Mouse (Mus musculus) liver, embryonic 11.5 days (tissue): ENCODE data around the gene Lrp8. TPM values are rescaled to one million over a fixed set of nuclear protein-coding genes. Genes with fewer than 3 reads are reported as not detected.

Source experiments
- ATAC-seq: fragments of 200-750 bp; cut with Nextera tagmentation; replicated peaks from 2 replicates; pipeline ENCODE4 v1.8.0; 2017; ENCODE audit warnings: moderate number of reproducible peaks, mild to moderate bottlenecking, moderate TSS enrichment, moderate library complexity; ENCODE audit not compliant: low FRiP score
- DNase-seq: peaks from one replicate; pipeline ENCODE4 v3.0.0-alpha.2; 2017; ENCODE audit warnings: low spot score
- H3K27ac ChIP-seq: fragments of 300-500 bp; sonication (generic); 2 replicates; pipeline ENCODE4 v1.5.1; 2014; ENCODE audit warnings: mild to moderate bottlenecking, low read depth, low read length, control low read depth
- H3K27me3 ChIP-seq: fragments of 300-500 bp; sonication (generic); replicated peaks from 2 replicates; pipeline ENCODE4 v1.6.1; 2014; ENCODE audit warnings: low read length, mixed read lengths; ENCODE audit not compliant: control insufficient read depth, insufficient read depth
- H3K36me3 ChIP-seq: fragments of 300-500 bp; sonication (generic); 2 replicates; pipeline ENCODE4 v1.6.1; 2014; ENCODE audit warnings: mild to moderate bottlenecking, low read length, moderate library complexity, mixed read lengths; ENCODE audit not compliant: control insufficient read depth, insufficient read depth
- H3K4me1 ChIP-seq: fragments of 300-500 bp; sonication (generic); replicated peaks from 2 replicates; pipeline ENCODE4 v1.6.1; 2014; ENCODE audit warnings: low read length, mixed read lengths; ENCODE audit not compliant: control insufficient read depth, insufficient read depth
- H3K4me2 ChIP-seq: fragments of 300-500 bp; sonication (generic); 2 replicates; pipeline ENCODE4 v1.6.1; 2014; ENCODE audit warnings: mild to moderate bottlenecking, control low read depth, moderate library complexity
- H3K4me3 ChIP-seq: fragments of 300-500 bp; sonication (generic); 2 replicates; pipeline ENCODE4 v1.5.1; 2014; ENCODE audit warnings: low read depth, low read length, control low read depth
- H3K9ac ChIP-seq: fragments of 300-500 bp; sonication (generic); 2 replicates; pipeline ENCODE4 v1.6.1; 2014; ENCODE audit warnings: low read depth, low read length, control low read depth
- H3K9me3 ChIP-seq: fragments of 300-500 bp; sonication (generic); 2 replicates; pipeline ENCODE4 v1.6.1; 2016; ENCODE audit warnings: low read length, inconsistent platforms, mixed read lengths; ENCODE audit not compliant: control insufficient read depth
- WGBS: fragments of 180-500 bp; shearing (Covaris S2); extraction: QIAGEN DNeasy Blood & Tissue Kit; methylation state at CpG from one replicate; pipeline ENCODE4 v1.1.7; 2014; 5-methylcytosine and 5-hydroxymethylcytosine counted together
- polyA plus RNA-seq: library from polyadenylated mRNA; unstranded; fragments of >200 nt; fragmentation: Nextera tagmentation; extraction: Ambion mirVana; gene quantifications from 2 replicates; pipeline ENCODE4 v1.2.1, GENCODE M21; 2014

Lrp8 gene
- polyA plus RNA-seq, 1 experiment from 2014 or later, result 5.3 TPM

GRCm38 (mm10) chr4:107816459-107816858, 14.4 kb downstream of the Lrp8 start:
- DNase-seq, result no peak
- Histone ChIP-seq H3K4me1 (peaks cover 3% of the 10 kb centered on the region), H3K36me3 (no peaks in the 10 kb centered on the region), H3K27ac (no peak overlapping the region), H3K9me3 (no peaks in the 10 kb centered on the region), H3K27me3 (no peaks in the 10 kb centered on the region), H3K9ac (no peak overlapping the region), H3K4me3 (no peak overlapping the region), H3K4me2 (no peak overlapping the region)
- 71% methylated on average over 4 of the region's 4 CpGs for WGBS
- ATAC-seq, result no peak

DNA sequence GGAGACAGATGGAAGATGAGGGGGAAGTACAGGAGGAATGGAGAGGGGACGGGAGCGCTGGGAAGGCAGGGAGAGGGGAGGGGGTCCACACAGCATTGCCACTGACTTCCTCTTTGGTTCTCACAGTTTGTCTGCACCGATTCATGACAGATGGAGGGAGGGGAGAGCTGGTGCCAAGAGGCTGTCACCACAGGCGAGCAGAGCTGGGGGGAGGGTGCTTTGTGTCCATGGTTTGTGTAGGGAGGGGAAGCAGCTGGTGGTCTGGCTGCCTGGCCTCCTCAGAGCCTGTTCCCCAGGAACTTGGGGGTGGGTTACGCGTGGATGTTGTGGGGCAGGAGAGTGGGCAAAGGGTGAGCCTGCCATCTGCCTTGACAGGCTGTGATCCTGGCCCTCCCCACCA, 15.4 kb downstream of the Lrp8 start:
- H3K36me3 ChIP-seq, result no peaks in the 10 kb centered on the region
- no peak overlapping the region for H3K4me3 ChIP-seq
- no peak overlapping the region for H3K27ac ChIP-seq
- ATAC-seq (no peak), DNase-seq (no peak)
- H3K9ac ChIP-seq, result no peak overlapping the region
- no peaks in the 10 kb centered on the region for H3K9me3 ChIP-seq
- H3K4me2 ChIP-seq, result no peak overlapping the region
- 44% methylated on average over 6 of the region's 6 CpGs for WGBS
- no peaks in the 10 kb centered on the region for H3K27me3 ChIP-seq
- H3K4me1 ChIP-seq, result no peaks in the 10 kb centered on the region

DNA sequence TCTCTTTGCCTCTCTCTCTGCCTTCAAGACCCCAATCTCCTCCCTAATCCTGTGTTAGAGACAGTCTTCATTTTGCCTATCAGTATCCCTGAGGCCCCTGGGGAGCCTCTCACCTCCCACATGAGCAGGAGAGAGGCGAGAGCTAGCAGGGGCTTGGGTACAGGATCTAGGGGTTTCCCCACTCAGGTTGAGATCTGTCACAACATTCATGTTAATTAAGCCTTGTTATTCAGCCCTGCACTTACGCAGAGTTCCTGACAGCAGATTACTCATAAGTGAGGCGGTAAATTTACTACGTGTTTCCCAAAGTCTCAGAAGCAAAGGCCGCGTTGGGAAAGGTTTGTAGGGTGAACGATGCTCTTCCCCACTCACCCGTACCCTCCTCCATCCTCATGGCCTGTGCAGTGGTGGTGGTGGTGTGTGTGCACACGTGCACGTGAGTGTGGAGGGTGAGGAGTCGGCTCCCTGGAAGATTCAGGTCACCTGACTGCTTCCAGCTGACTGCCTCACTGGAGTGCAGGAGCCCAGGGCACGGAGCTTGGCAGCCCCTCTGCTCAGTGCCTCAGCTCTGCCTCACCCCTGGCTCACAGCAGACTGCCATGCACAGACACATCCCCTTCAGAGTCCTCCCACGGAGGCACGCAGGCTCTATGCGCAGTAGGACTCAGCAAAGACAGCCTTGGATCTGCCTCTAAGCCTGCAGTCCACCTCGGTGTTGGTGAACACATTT, 18.1 kb downstream of the Lrp8 start:
- DNase-seq, result no peak
- H3K36me3 ChIP-seq, result no peaks in the 10 kb centered on the region
- H3K4me1 ChIP-seq, result 0 out of 2 replicates have a peak, but pooled peaks cover 2% of the 10 kb centered on the region
- no peaks in the 10 kb centered on the region for H3K9me3 ChIP-seq
- H3K27ac ChIP-seq, result no peak overlapping the region
- no peak overlapping the region for H3K4me2 ChIP-seq
- no peak overlapping the region for H3K9ac ChIP-seq
- 74% methylated on average over 16 of the region's 16 CpGs for WGBS
- H3K27me3 ChIP-seq, result no peaks in the 10 kb centered on the region
- ATAC-seq, result no peak
- H3K4me3 ChIP-seq, result no peak overlapping the region

DNA sequence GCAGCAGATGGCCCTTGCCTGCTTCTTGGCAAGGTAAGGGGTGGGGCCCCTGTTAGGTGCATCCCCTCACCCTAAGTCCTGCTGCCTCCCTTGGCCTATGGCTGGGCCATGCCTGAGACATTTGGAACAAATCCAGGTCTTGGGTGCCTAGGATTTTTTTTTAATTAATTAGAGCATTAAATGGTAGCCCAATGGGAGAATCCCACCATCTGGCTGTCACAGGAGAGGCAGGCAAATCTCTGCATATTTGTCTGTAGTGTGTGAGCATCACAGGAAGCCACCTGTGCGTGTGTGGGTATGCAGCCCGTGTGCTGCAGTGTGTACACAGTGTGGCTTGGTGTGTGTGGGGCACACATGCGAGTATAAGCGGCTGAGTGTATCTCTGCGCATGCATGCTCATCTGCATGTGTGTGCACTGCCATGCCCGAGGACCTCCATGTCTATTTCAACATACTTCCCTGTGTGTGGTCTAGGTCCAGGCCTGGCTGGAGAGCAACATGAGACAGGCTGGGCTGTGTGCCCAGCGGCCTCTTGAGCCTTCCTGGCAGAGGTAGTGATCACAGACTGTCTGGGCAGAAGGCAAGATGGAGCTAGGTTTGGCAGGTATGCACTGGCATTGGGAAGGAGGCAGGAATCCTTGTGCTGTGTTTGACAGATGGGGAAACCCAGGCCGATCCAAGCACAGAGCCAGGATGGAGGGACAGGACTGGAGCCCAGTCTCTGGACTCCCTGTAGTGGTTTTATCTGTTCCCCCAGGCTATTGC, 19.0 kb downstream of the Lrp8 start:
- ATAC-seq, result no peak
- 84% methylated on average over 8 of the region's 8 CpGs for WGBS

DNA sequence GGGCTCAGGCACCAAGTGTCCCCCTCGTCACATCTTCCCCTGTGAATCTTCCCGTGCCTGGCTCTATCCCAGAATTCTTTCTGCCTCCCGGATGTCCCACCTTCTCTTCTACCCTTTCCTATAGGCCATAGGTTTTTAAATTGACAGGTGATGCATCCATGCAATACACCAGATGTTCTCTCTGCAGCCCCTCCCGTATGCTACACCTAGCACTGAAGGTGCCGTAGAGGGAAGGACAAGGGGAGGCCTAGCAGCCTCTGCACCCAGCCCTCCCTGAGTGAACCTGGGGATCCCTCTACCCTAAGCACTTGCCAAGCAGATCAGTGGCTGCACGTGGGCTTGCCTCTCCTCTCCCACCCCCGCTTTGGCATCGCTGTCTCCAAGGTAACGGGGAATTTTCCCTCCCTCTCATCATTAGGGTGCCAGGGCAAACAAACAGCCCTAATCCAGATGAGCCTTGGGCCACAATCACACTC, 20.9 kb downstream of the Lrp8 start:
- 62% methylated on average over 9 of the region's 9 CpGs for WGBS
- Histone ChIP-seq H3K9ac (no peak overlapping the region), H3K4me2 (no peak overlapping the region), H3K27ac (no peak overlapping the region), H3K36me3 (no peaks in the 10 kb centered on the region), H3K4me1 (0 out of 2 replicates have a peak, but pooled peaks cover 2% of the 10 kb centered on the region), H3K27me3 (no peaks in the 10 kb centered on the region), H3K9me3 (no peaks in the 10 kb centered on the region), H3K4me3 (no peak overlapping the region)
- no peak for DNase-seq
- ATAC-seq, result no peak

More for the DNA sequence above, 19.0 kb downstream of the Lrp8 start:
- H3K4me1 ChIP-seq, result 0 out of 2 replicates have a peak, but pooled peaks cover 2% of the 10 kb centered on the region
- H3K9ac ChIP-seq, result no peak overlapping the region
- H3K4me2 ChIP-seq, result no peak overlapping the region
- H3K4me3 ChIP-seq, result no peak overlapping the region
- DNase-seq, result no peak
- no peaks in the 10 kb centered on the region for H3K9me3 ChIP-seq
- no peak overlapping the region for H3K27ac ChIP-seq
- no peaks in the 10 kb centered on the region for H3K36me3 ChIP-seq
- H3K27me3 ChIP-seq, result no peaks in the 10 kb centered on the region

- Histone ChIP-seq H3K4me3 (no peak overlapping the region), H3K27me3 (no peaks in the 10 kb centered on the region), H3K9me3 (no peaks in the 10 kb centered on the region), H3K36me3 (no peaks in the 10 kb centered on the region), H3K9ac (no peak overlapping the region), H3K4me1 (0 out of 2 replicates have a peak, but pooled peaks cover 2% of the 10 kb centered on the region), H3K27ac (no peak overlapping the region), H3K4me2 (no peak overlapping the region)
- DNase-seq (no peak), ATAC-seq (no peak)
- 59% methylated on average over 11 of the region's 11 CpGs for WGBS
Observed at GRCm38 (mm10) chr4:107823511-107823910, 21.4 kb downstream of the Lrp8 start.

DNA sequence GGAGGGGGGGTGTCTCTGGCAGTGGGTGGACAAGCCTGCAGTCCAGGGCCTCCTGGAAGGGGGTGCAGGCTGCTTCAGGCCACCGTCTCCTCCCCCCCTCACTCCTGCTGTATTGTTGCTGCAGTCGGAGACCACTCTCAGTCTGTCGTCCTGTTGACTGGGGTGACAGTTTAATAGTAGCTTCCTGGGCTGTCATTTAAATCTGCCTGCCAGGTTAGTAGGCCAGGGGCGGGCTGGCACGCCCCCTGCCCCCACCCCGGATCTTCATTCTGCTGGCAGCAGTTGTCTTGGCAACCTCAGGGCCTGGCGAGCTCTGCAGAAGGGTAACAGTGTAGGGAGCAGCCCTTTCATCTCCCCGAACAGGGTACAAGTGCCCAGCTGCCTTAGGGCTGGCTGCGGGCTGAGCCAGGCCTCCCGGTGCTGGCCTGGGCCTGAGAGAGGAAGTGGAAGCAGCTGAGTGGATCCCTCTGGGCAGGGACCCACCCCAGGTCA, 26.7 kb downstream of the Lrp8 start:
- no peak overlapping the region for H3K27ac ChIP-seq
- WGBS, result 60% methylated on average over 10 of the region's 10 CpGs
- H3K9me3 ChIP-seq, result no peaks in the 10 kb centered on the region
- no peak overlapping the region for H3K4me2 ChIP-seq
- no peaks in the 10 kb centered on the region for H3K27me3 ChIP-seq
- ATAC-seq (no peak), DNase-seq (no peak)
- no peaks in the 10 kb centered on the region for H3K36me3 ChIP-seq
- H3K4me1 ChIP-seq, result peaks cover 13% of the 10 kb centered on the region
- H3K4me3 ChIP-seq, result no peak overlapping the region
- no peak overlapping the region for H3K9ac ChIP-seq

GRCm38 (mm10) chr4:107829675-107830074, 27.6 kb downstream of the Lrp8 start:
- Histone ChIP-seq H3K4me2 (no peak overlapping the region), H3K4me3 (no peak overlapping the region), H3K36me3 (no peaks in the 10 kb centered on the region), H3K27ac (no peak overlapping the region), H3K9me3 (no peaks in the 10 kb centered on the region), H3K4me1 (peaks cover 11% of the 10 kb centered on the region), H3K9ac (no peak overlapping the region), H3K27me3 (no peaks in the 10 kb centered on the region)
- no peak for DNase-seq
- 44% methylated on average over 2 of the region's 2 CpGs for WGBS
- ATAC-seq, result no peak
